Mouse (Mus musculus) CD8-positive naive resting alpha-beta T cell, adult 57 days (primary cell): ENCODE data around the gene C87977. TPM values are rescaled to one million over a fixed set of nuclear protein-coding genes. Genes with fewer than 3 reads are reported as not detected.

Experiments used
- total RNA-seq: library from RNA; stranded (reverse); gene quantifications from one replicate; pipeline ENCODE4 v1.2.4, GENCODE M21; 2023

The C87977 gene
- not detected for total RNA-seq

GRCm38 (mm10) chr4:144213218-144213617 is at the start of gene C87977:
Gene C87977 (minus strand): TSS chr4:144213318.

GRCm38 (mm10) chr4:144190419-144190818 is 22.7 kb downstream of the C87977 start, which contains the start of gene Oog2:
Gene Oog2 (plus strand): TSS chr4:144190719.

GRCm38 (mm10) chr4:144162563-144162962 is 50.6 kb downstream of the C87977 start, which contains the start of gene Oog3:
Gene Oog3 (minus strand): TSS chr4:144162663.

Other genes with a start within 250 kb of the C87977 start
- not detected for gene Gm13101, start 246.4 kb downstream of the C87977 start, total RNA-seq
- not detected for gene Pramef17, start 218.9 kb downstream of the C87977 start, total RNA-seq
- gene Pramel4, start 154.2 kb downstream of the C87977 start, total RNA-seq, result not detected
- gene Gm13102, start 106.8 kb downstream of the C87977 start, total RNA-seq, result not detected
- not detected for gene Oog3, start 50.7 kb downstream of the C87977 start, total RNA-seq
- not detected for gene Oog2, start 22.6 kb downstream of the C87977 start, total RNA-seq
- not detected for gene Pramel5, start 67.2 kb upstream of the C87977 start, total RNA-seq
- gene Gm13128, start 116.9 kb upstream of the C87977 start, total RNA-seq, result not detected
- gene Gm13119, start 144.6 kb upstream of the C87977 start, total RNA-seq, result not detected
- not detected for gene Pramef20, start 164.6 kb upstream of the C87977 start, total RNA-seq
- not detected for gene Pramef12, start 195.1 kb upstream of the C87977 start, total RNA-seq
- not detected for gene 1700012P22Rik, start 225.5 kb upstream of the C87977 start, total RNA-seq
- gene Gm9944, start 240.0 kb upstream of the C87977 start, total RNA-seq, result not detected